Mouse (Mus musculus): ENCODE measurements around the gene Olfr437. TPM values are rescaled to one million over a fixed set of nuclear protein-coding genes. Genes with fewer than 3 reads are reported as not detected.
"Not testable (repeated sequence)": the region's sequence is repeated elsewhere in the genome, so short reads cannot be mapped to it uniquely, and the experiment has no call there.

The Olfr437 gene
- not detected in 2 replicates for polyA plus RNA-seq (2016; fragmentation: Nextera tagmentation; extraction: Ambion mirVana)

GRCm38 (mm10) chr6:43162982-43163381, at the start of gene Olfr437:
Olfr437 (plus strand) TSS chr6:43163282.
- 71% methylated on average over 3 of the region's 3 CpGs for WGBS
- no peaks in the 10 kb centered on the region for H3K4me1 ChIP-seq
- no peak within 1 kb of the TSS for H3K9ac ChIP-seq
- H3K36me3 ChIP-seq (replicated peaks), result no peaks in the 10 kb centered on the region
- no peak within 1 kb of the TSS for H3K4me3 ChIP-seq (replicated peaks)
- no peaks in the 10 kb centered on the region for H3K27me3 ChIP-seq
- no peak within 1 kb of the TSS for H3K27ac ChIP-seq
- H3K4me2 ChIP-seq, result no peak within 1 kb of the TSS
- no peak for ATAC-seq (ENCODE audit: low FRiP score)
- H3K9me3 ChIP-seq, result no peaks in the 10 kb centered on the region

GRCm38 (mm10) chr6:43146267-43146666, 16.8 kb upstream of the Olfr437 start, which contains the start of gene Olfr237-ps1:
Olfr237-ps1 (plus strand) TSS chr6:43146567.
- not testable (repeated sequence) for H3K4me1 ChIP-seq; H3K27me3 ChIP-seq; ATAC-seq (ENCODE audit: low FRiP score); H3K27ac ChIP-seq; H3K4me2 ChIP-seq; H3K9me3 ChIP-seq; H3K36me3 ChIP-seq (replicated peaks); H3K4me3 ChIP-seq (replicated peaks); H3K9ac ChIP-seq
- 88% methylated on average over 2 of the region's 2 CpGs for WGBS

- Histone ChIP-seq H3K36me3 (replicated peaks) (no peaks in the 10 kb centered on the region), H3K9me3 (no peaks in the 10 kb centered on the region), H3K4me1 (no peaks in the 10 kb centered on the region), H3K27ac (no peak overlapping the region), H3K4me2 (no peak overlapping the region), H3K9ac (no peak overlapping the region), H3K4me3 (replicated peaks) (no peak overlapping the region), H3K27me3 (no peaks in the 10 kb centered on the region)
- ATAC-seq (ENCODE audit: low FRiP score), result no peak
- WGBS, result 58% methylated on average over 1 of the region's 1 CpGs
These were observed 3.6 kb upstream of the Olfr437 start for GRCm38 (mm10) chr6:43159502-43159901.

GRCm38 (mm10) chr6:43167246-43167645, 4.2 kb downstream of the Olfr437 start:
- no peak for ATAC-seq (ENCODE audit: low FRiP score)
- 94% methylated on average over 4 of the region's 4 CpGs for WGBS

GRCm38 (mm10) chr6:43171840-43172239, 8.8 kb downstream of the Olfr437 start, which contains the start of gene Olfr13:
Olfr13 (plus strand) TSS chr6:43172140.
- H3K36me3 ChIP-seq (replicated peaks), result no peaks in the 10 kb centered on the region
- no peak within 1 kb of the TSS for H3K4me2 ChIP-seq
- no peak within 1 kb of the TSS for H3K27ac ChIP-seq
- no peak within 1 kb of the TSS for H3K9ac ChIP-seq
- no peaks in the 10 kb centered on the region for H3K4me1 ChIP-seq
- 76% methylated on average over 4 of the region's 4 CpGs for whole genome bisulfite sequencing
- H3K9me3 ChIP-seq, result no peaks in the 10 kb centered on the region
- no peak for ATAC-seq (ENCODE audit: low FRiP score)
- H3K27me3 ChIP-seq, result no peaks in the 10 kb centered on the region
- H3K4me3 ChIP-seq (replicated peaks), result no peak within 1 kb of the TSS

More at GRCm38 (mm10) chr6:43167246-43167645, 4.2 kb downstream of the Olfr437 start:
- H3K27ac ChIP-seq, result no peak overlapping the region
- H3K4me3 ChIP-seq (replicated peaks), result no peak overlapping the region
- no peaks in the 10 kb centered on the region for H3K4me1 ChIP-seq
- H3K9me3 ChIP-seq, result no peaks in the 10 kb centered on the region
- no peak overlapping the region for H3K9ac ChIP-seq
- no peaks in the 10 kb centered on the region for H3K27me3 ChIP-seq
- no peaks in the 10 kb centered on the region for H3K36me3 ChIP-seq (replicated peaks)
- no peak overlapping the region for H3K4me2 ChIP-seq

- no peak for ATAC-seq (ENCODE audit: low FRiP score)
These were observed 15.0 kb downstream of the Olfr437 start for GRCm38 (mm10) chr6:43178129-43178528.

GRCm38 (mm10) chr6:43178584-43179501, 15.8 kb downstream of the Olfr437 start:
- WGBS, result 49% methylated on average over 6 of the region's 6 CpGs
- no peak overlapping the region for H3K27ac ChIP-seq
- H3K27me3 ChIP-seq, result no peaks in the 10 kb centered on the region
- no peaks in the 10 kb centered on the region for H3K36me3 ChIP-seq (replicated peaks)
- H3K9ac ChIP-seq, result no peak overlapping the region
- H3K4me3 ChIP-seq (replicated peaks), result no peak overlapping the region
- no peak for ATAC-seq (ENCODE audit: low FRiP score)
- H3K4me2 ChIP-seq, result no peak overlapping the region
- H3K9me3 ChIP-seq, result no peaks in the 10 kb centered on the region
- peaks cover 4% of the 10 kb centered on the region; the same call in 1 of the 2 replicates for H3K4me1 ChIP-seq

More at GRCm38 (mm10) chr6:43178129-43178528, 15.0 kb downstream of the Olfr437 start:
- Histone ChIP-seq H3K9me3 (no peaks in the 10 kb centered on the region), H3K36me3 (replicated peaks) (no peaks in the 10 kb centered on the region), H3K4me2 (no peak overlapping the region), H3K4me1 (peaks cover 4% of the 10 kb centered on the region; the same call in 1 of the 2 replicates), H3K27me3 (no peaks in the 10 kb centered on the region), H3K9ac (no peak overlapping the region), H3K4me3 (replicated peaks) (no peak overlapping the region), H3K27ac (no peak overlapping the region)
- 64% methylated on average over 1 of the region's 1 CpGs for WGBS

- ATAC-seq (ENCODE audit: low FRiP score), result no peak
- 91% methylated on average over 3 of the region's 3 CpGs for WGBS
- no peak overlapping the region for H3K27ac ChIP-seq
These were observed 27.9 kb downstream of the Olfr437 start for GRCm38 (mm10) chr6:43190986-43191385.

GRCm38 (mm10) chr6:43196781-43197180, 33.7 kb downstream of the Olfr437 start, which contains the start of gene Olfr435:
Olfr435 (plus strand) TSS chr6:43197146.
- H3K36me3 ChIP-seq (replicated peaks), result no peaks in the 10 kb centered on the region
- no peaks in the 10 kb centered on the region for H3K9me3 ChIP-seq
- no peaks in the 10 kb centered on the region for H3K4me1 ChIP-seq
- no peak for ATAC-seq (ENCODE audit: low FRiP score)
- no peak within 1 kb of the TSS for H3K9ac ChIP-seq
- no peak within 1 kb of the TSS for H3K4me2 ChIP-seq
- no peak within 1 kb of the TSS for H3K27ac ChIP-seq
- no peak within 1 kb of the TSS for H3K4me3 ChIP-seq (replicated peaks)
- no peaks in the 10 kb centered on the region for H3K27me3 ChIP-seq

More at GRCm38 (mm10) chr6:43190986-43191385, 27.9 kb downstream of the Olfr437 start:
- Histone ChIP-seq H3K4me2 (no peak overlapping the region), H3K36me3 (replicated peaks) (no peaks in the 10 kb centered on the region), H3K4me1 (no peaks in the 10 kb centered on the region), H3K4me3 (replicated peaks) (no peak overlapping the region), H3K9ac (no peak overlapping the region), H3K27me3 (no peaks in the 10 kb centered on the region), H3K9me3 (no peaks in the 10 kb centered on the region)

GRCm38 (mm10) chr6:43198094-43198493, 35.0 kb downstream of the Olfr437 start:
- Histone ChIP-seq H3K9ac (no peak overlapping the region), H3K4me1 (no peaks in the 10 kb centered on the region), H3K36me3 (replicated peaks) (no peaks in the 10 kb centered on the region), H3K27me3 (no peaks in the 10 kb centered on the region), H3K4me2 (no peak overlapping the region), H3K9me3 (no peaks in the 10 kb centered on the region), H3K4me3 (replicated peaks) (no peak overlapping the region), H3K27ac (no peak overlapping the region)
- no peak for ATAC-seq (ENCODE audit: low FRiP score)
- 84% methylated on average over 3 of the region's 3 CpGs for WGBS

GRCm38 (mm10) chr6:43202786-43203185, 39.7 kb downstream of the Olfr437 start:
- Histone ChIP-seq H3K27ac (no peak overlapping the region), H3K36me3 (replicated peaks) (no peaks in the 10 kb centered on the region), H3K4me2 (no peak overlapping the region), H3K27me3 (no peaks in the 10 kb centered on the region), H3K9ac (no peak overlapping the region), H3K4me1 (no peaks in the 10 kb centered on the region), H3K4me3 (replicated peaks) (no peak overlapping the region), H3K9me3 (no peaks in the 10 kb centered on the region)
- no peak for ATAC-seq (ENCODE audit: low FRiP score)

GRCm38 (mm10) chr6:43205355-43205754, 42.3 kb downstream of the Olfr437 start:
- Histone ChIP-seq H3K4me1 (no peaks in the 10 kb centered on the region), H3K27me3 (no peaks in the 10 kb centered on the region), H3K36me3 (replicated peaks) (no peaks in the 10 kb centered on the region), H3K9me3 (no peaks in the 10 kb centered on the region), H3K27ac (no peak overlapping the region), H3K9ac (no peak overlapping the region), H3K4me2 (no peak overlapping the region), H3K4me3 (replicated peaks) (no peak overlapping the region)
- 30% methylated on average over 2 of the region's 2 CpGs for WGBS
- ATAC-seq (ENCODE audit: low FRiP score), result no peak

- not testable (repeated sequence) for H3K9ac ChIP-seq; H3K4me2 ChIP-seq; ATAC-seq (ENCODE audit: low FRiP score); H3K36me3 ChIP-seq (replicated peaks); H3K27ac ChIP-seq; H3K27me3 ChIP-seq; H3K4me1 ChIP-seq; H3K9me3 ChIP-seq; H3K4me3 ChIP-seq (replicated peaks)
These were observed 49.8 kb downstream of the Olfr437 start, which contains the start of gene Olfr434 for GRCm38 (mm10) chr6:43212873-43213272. Olfr434 (plus strand) TSS chr6:43213021.

Measured in forebrain, embryonic 12.5 days (tissue).